Mouse (Mus musculus): Measurements from ENCODE around the gene Atg4d. TPM values are rescaled to one million over a fixed set of nuclear protein-coding genes. Genes with fewer than 3 reads are reported as not detected.
A peak's percentile ranks its signal among the peaks of the same experiment; 100 is the strongest.
"Not testable (repeated sequence)": the region's sequence is repeated elsewhere in the genome, so short reads cannot be mapped to it uniquely, and the experiment has no call there.

Gene Atg4d
- total RNA-seq, 4 experiments from 2014 or later, result 38.7 to 47.3 (median 40.8) TPM

GRCm38 (mm10) chr9:21314367-21315140, 49.5 kb downstream of the Atg4d start:
- DNase-seq, result no peak

- no peak for DNase-seq
Observed at GRCm38 (mm10) chr9:21315421-21315820, 50.3 kb downstream of the Atg4d start.

- no peak for DNase-seq
Observed at GRCm38 (mm10) chr9:21316696-21317095, 51.6 kb downstream of the Atg4d start.

GRCm38 (mm10) chr9:21318792-21319191, 53.7 kb downstream of the Atg4d start:
- DNase-seq, result no peak

GRCm38 (mm10) chr9:21319503-21319902, 54.4 kb downstream of the Atg4d start:
- DNase-seq, result no peak

GRCm38 (mm10) chr9:21320280-21320618, 55.2 kb downstream of the Atg4d start:
- DNase-seq, result no peak

GRCm38 (mm10) chr9:21320619-21321512, 55.8 kb downstream of the Atg4d start, which contains the start of gene Slc44a2:
Slc44a2 (plus strand) TSS chr9:21320698.
- peak; percentile 78 for DNase-seq

GRCm38 (mm10) chr9:21321513-21321835, 56.4 kb downstream of the Atg4d start:
- no peak for DNase-seq

- no peak for DNase-seq
Observed at GRCm38 (mm10) chr9:21322211-21322916, 57.3 kb downstream of the Atg4d start.

- DNase-seq, result not testable (repeated sequence)
Observed at GRCm38 (mm10) chr9:21322917-21323297, 57.8 kb downstream of the Atg4d start.

- DNase-seq, result peak; percentile 20
Observed at GRCm38 (mm10) chr9:21324269-21324668, 59.2 kb downstream of the Atg4d start.

Other genes with a start within 250 kb of the Atg4d start
- 10 to 100 TPM; 14.9 to 33.1 (median 22.2) TPM for gene Icam1, start 249.3 kb upstream of the Atg4d start, total RNA-seq (2022)
- gene Icam4, start 235.9 kb upstream of the Atg4d start, total RNA-seq (2022), result 1 to 10 TPM; 1.6 to 7.8 (median 5.4) TPM
- gene Icam5, start 233.2 kb upstream of the Atg4d start, total RNA-seq (2022), result under 1 TPM; 0.23 to 0.94 (median 0.50) TPM
- under 1 TPM in 1 of 4 experiments, not detected in 3; 0.70 TPM for gene Zglp1, start 198.2 kb upstream of the Atg4d start, total RNA-seq (2022)
- gene Gm49373, start 192.2 kb upstream of the Atg4d start, total RNA-seq (2022), result under 1 TPM; 0.24 to 0.68 (median 0.42) TPM
- gene Fdx1l, start 191.7 kb upstream of the Atg4d start, total RNA-seq (2022), result 10 to 100 TPM; 40.3 to 55.0 (median 45.6) TPM
- gene Gm38431, start 173.3 kb upstream of the Atg4d start, total RNA-seq (2022), result 1 to 10 TPM in 3 of 4 experiments, under 1 TPM in 1; 0.49 to 3.2 (median 2.3) TPM
- 10 to 100 TPM; 43.9 to 78.6 (median 56.6) TPM for gene Raver1, start 173.3 kb upstream of the Atg4d start, total RNA-seq (2022)
- gene Tyk2, start 134.1 kb upstream of the Atg4d start, total RNA-seq (2022), result 10 to 100 TPM; 15.3 to 30.3 (median 23.0) TPM
- gene Cdc37, start 115.3 kb upstream of the Atg4d start, total RNA-seq (2022), result 100 to 1,000 TPM; 162 to 190 (median 174) TPM
- 10 to 100 TPM in 2 of 4 experiments, 1 to 10 TPM in 2; 5.7 to 13.4 (median 9.8) TPM for gene Pde4a, start 99.6 kb upstream of the Atg4d start, total RNA-seq (2022)
- 10 to 100 TPM; 50.7 to 62.6 (median 57.4) TPM for gene Keap1, start 25.9 kb upstream of the Atg4d start, total RNA-seq (2022)
- under 1 TPM; 0.27 to 0.75 (median 0.46) TPM for gene S1pr5, start 16.9 kb upstream of the Atg4d start, total RNA-seq (2022)
- gene Kri1, start 22.7 kb downstream of the Atg4d start, total RNA-seq (2022), result 10 to 100 TPM; 33.0 to 52.0 (median 41.8) TPM
- gene Cdkn2d, start 26.1 kb downstream of the Atg4d start, total RNA-seq (2022), result 10 to 100 TPM; 11.9 to 24.1 (median 18.5) TPM
- under 1 TPM in 1 of 4 experiments, not detected in 3; 0.23 TPM for gene Ap1m2, start 47.0 kb downstream of the Atg4d start, total RNA-seq (2022)
- 100 to 1,000 TPM in 1 of 4 experiments, 10 to 100 TPM in 3; 39.0 to 103 (median 67.3) TPM for gene Slc44a2, start 55.4 kb downstream of the Atg4d start, total RNA-seq (2022)
- 10 to 100 TPM; 47.3 to 86.4 (median 66.0) TPM for gene Ilf3, start 102.6 kb downstream of the Atg4d start, total RNA-seq (2022)
- gene Qtrt1, start 146.5 kb downstream of the Atg4d start, total RNA-seq (2022), result 10 to 100 TPM; 18.2 to 23.4 (median 19.0) TPM
- gene Dnm2, start 159.6 kb downstream of the Atg4d start, total RNA-seq (2022), result 100 to 1,000 TPM; 106 to 132 (median 114) TPM
- gene Tmed1, start 245.0 kb downstream of the Atg4d start, total RNA-seq (2022), result 10 to 100 TPM; 33.2 to 41.1 (median 37.1) TPM

All from adrenal gland, adult 8-10 months (tissue).